ENCODE assay signal across 8 mouse cellular contexts in genomic region chr19:6126789-6127580, GRCm38 (mm10). TPM values are rescaled to one million over a fixed set of nuclear protein-coding genes. Genes with fewer than 3 reads are reported as not detected.
DNase-seq lines count a peak whose midpoint lies in the region; ATAC-seq lines count a peak whose summit lies in the region.

No protein-coding gene starts in this region.

- peak overlapping the region; percentile 61 for H3K9ac ChIP-seq in heart, embryonic 11.5 days (ENCODE audit: low read depth, low read length)
- no peak overlapping the region for H3K9ac ChIP-seq in forebrain, embryonic 15.5 days (replicated peaks)
- peak overlapping the region; percentile 82 for H3K9ac ChIP-seq in liver, embryonic 16.5 days (ENCODE audit: low read depth, low read length)

- no peaks in the 10 kb centered on the region for H3K36me3 ChIP-seq in heart, embryonic 11.5 days (ENCODE audit: control insufficient read depth, insufficient read depth, low read length)
- no peaks in the 10 kb centered on the region for H3K36me3 ChIP-seq in forebrain, embryonic 15.5 days
- no peaks in the 10 kb centered on the region for H3K36me3 ChIP-seq in liver, embryonic 16.5 days (ENCODE audit: control insufficient read depth, insufficient read depth)

- H3K9me3 ChIP-seq in heart, embryonic 11.5 days (replicated peaks; ENCODE audit: control insufficient read depth, low read length), result no peaks in the 10 kb centered on the region
- H3K9me3 ChIP-seq in forebrain, embryonic 15.5 days, result no peaks in the 10 kb centered on the region
- H3K9me3 ChIP-seq in liver, embryonic 16.5 days (replicated peaks; ENCODE audit: control insufficient read depth, low read length), result no peaks in the 10 kb centered on the region

- H3K4me2 ChIP-seq in heart, embryonic 11.5 days, result peak overlapping the region; percentile 52
- peak overlapping the region; percentile 51 for H3K4me2 ChIP-seq in forebrain, embryonic 15.5 days (replicated peaks)
- peak overlapping the region; percentile 70 for H3K4me2 ChIP-seq in liver, embryonic 16.5 days (ENCODE audit: low read depth, low read length)

- WGBS in heart, embryonic 11.5 days (ENCODE audit: insufficient replicate concordance), result 69% methylated on average over 10 of the region's 10 CpGs
- WGBS in forebrain, embryonic 15.5 days, result 76% methylated on average over 10 of the region's 10 CpGs
- 57% methylated on average over 10 of the region's 10 CpGs for WGBS in liver, embryonic 16.5 days (ENCODE audit: insufficient replicate concordance)

- peaks cover under 1% of the 10 kb centered on the region; the same call in 1 of the 2 replicates for H3K4me1 ChIP-seq in heart, embryonic 11.5 days (ENCODE audit: control insufficient read depth, insufficient read depth, low read length)
- peaks cover 10% of the 10 kb centered on the region; the same call in 1 of the 2 replicates for H3K4me1 ChIP-seq in forebrain, embryonic 15.5 days
- H3K4me1 ChIP-seq in liver, embryonic 16.5 days (ENCODE audit: control insufficient read depth, low read depth, low read length), result peaks cover 49% of the 10 kb centered on the region

- no peaks in the 10 kb centered on the region for H3K27me3 ChIP-seq in heart, embryonic 11.5 days (ENCODE audit: control insufficient read depth, insufficient read depth, low read length)
- H3K27me3 ChIP-seq in forebrain, embryonic 15.5 days, result no peaks in the 10 kb centered on the region
- H3K27me3 ChIP-seq in liver, embryonic 16.5 days (ENCODE audit: control insufficient read depth, insufficient read depth, low read depth, low read length), result no peaks in the 10 kb centered on the region

- no peak for ATAC-seq in heart, embryonic 11.5 days (replicated peaks; ENCODE audit: insufficient number of reproducible peaks, low FRiP score, low TSS enrichment)
- no peak for ATAC-seq in forebrain, embryonic 15.5 days (replicated peaks)
- no peak for ATAC-seq in liver, embryonic 16.5 days (ENCODE audit: low read depth)

- intact Hi-C loops in heart, postnatal 14 days (cut with DNase I), result loop anchor here (5.0 kb wide), 2 partner anchors 80 to 205 kb away; partner anchors contain the start of genes Men1 and Syvn1

- peak overlapping the region; percentile 52 for H3K27ac ChIP-seq in heart, embryonic 11.5 days (ENCODE audit: low read depth, low read length)
- H3K27ac ChIP-seq in forebrain, embryonic 15.5 days (replicated peaks), result peak overlapping the region; percentile 85; the same call in 1 of the 2 replicates
- peak overlapping the region; percentile 97 for H3K27ac ChIP-seq in liver, embryonic 16.5 days (ENCODE audit: low read length)

- DNase-seq in heart, postnatal 14 days, result no peak
- DNase-seq in A20 (ENCODE audit: low read depth, low spot score), result peak; percentile 51
- DNase-seq in adrenal gland, postnatal 36 days, result no peak
- DNase-seq in left cerebral cortex, adult 11 months (ENCODE audit: low spot score), result no peak
- no peak for DNase-seq in thymus, postnatal 0 days (ENCODE audit: low spot score)

- peak overlapping the region; percentile 40 for H3K4me3 ChIP-seq in heart, embryonic 11.5 days (ENCODE audit: low read depth, low read length)
- peak overlapping the region; percentile 49 for H3K4me3 ChIP-seq in forebrain, embryonic 15.5 days
- H3K4me3 ChIP-seq in liver, embryonic 16.5 days (ENCODE audit: low read depth, low read length), result peak overlapping the region; percentile 73

RNA-seq across cellular contexts. Expression of gene Snx15, which starts 1.1 kb away (rescaled TPM):
- 22.6 and 25.5 TPM in 2 replicates for polyA plus RNA-seq in heart, embryonic 11.5 days (2014; fragmentation: Nextera tagmentation; extraction: Ambion mirVana)
- 10 to 100 TPM; 12.2 to 14.7 TPM for total RNA-seq in heart, postnatal 14 days (2021)
- 43.1 and 45.6 TPM in 2 replicates for polyA plus RNA-seq in forebrain, embryonic 15.5 days (2015; fragmentation: Nextera tagmentation; extraction: Ambion mirVana)
- polyA plus RNA-seq in liver, embryonic 16.5 days (2015; fragmentation: Nextera tagmentation; extraction: Ambion mirVana), result 54.8 and 61.2 TPM in 2 replicates
- total RNA-seq in adrenal gland, postnatal 36 days (2021), result 10 to 100 TPM; 29.0 to 29.2 TPM
- 31.2 and 34.8 TPM in 2 replicates for polyA plus RNA-seq in thymus, postnatal 0 days (2015; fragmentation: Nextera tagmentation; extraction: Ambion mirVana)

RNA-seq across cellular contexts. Expression of gene Sac3d1, which starts 8.5 kb away (rescaled TPM):
- 38.1 and 41.0 TPM in 2 replicates for polyA plus RNA-seq in heart, embryonic 11.5 days (2014; fragmentation: Nextera tagmentation; extraction: Ambion mirVana)
- 1 to 10 TPM; 9.4 to 9.7 TPM for total RNA-seq in heart, postnatal 14 days (2021)
- 53.5 and 56.5 TPM in 2 replicates for polyA plus RNA-seq in forebrain, embryonic 15.5 days (2015; fragmentation: Nextera tagmentation; extraction: Ambion mirVana)
- 16.5 and 16.8 TPM in 2 replicates for polyA plus RNA-seq in liver, embryonic 16.5 days (2015; fragmentation: Nextera tagmentation; extraction: Ambion mirVana)
- 10 to 100 TPM; 15.4 to 17.7 TPM for total RNA-seq in adrenal gland, postnatal 36 days (2021)
- 46.4 and 48.5 TPM in 2 replicates for polyA plus RNA-seq in thymus, postnatal 0 days (2015; fragmentation: Nextera tagmentation; extraction: Ambion mirVana)

RNA-seq across cellular contexts. Expression of gene Batf2, which starts 13.8 kb away (rescaled TPM):
- polyA plus RNA-seq in heart, embryonic 11.5 days (2014; fragmentation: Nextera tagmentation; extraction: Ambion mirVana), result not detected in 2 replicates
- under 1 TPM; 0.46 to 0.88 TPM for total RNA-seq in heart, postnatal 14 days (2021)
- 0.13 TPM in 1 of 2 replicates, not detected in the other for polyA plus RNA-seq in forebrain, embryonic 15.5 days (2015; fragmentation: Nextera tagmentation; extraction: Ambion mirVana)
- 0.09 and 0.66 TPM in 2 replicates for polyA plus RNA-seq in liver, embryonic 16.5 days (2015; fragmentation: Nextera tagmentation; extraction: Ambion mirVana)
- total RNA-seq in adrenal gland, postnatal 36 days (2021), result 1 to 10 TPM; 1.2 to 2.0 TPM
- 0.48 and 0.57 TPM in 2 replicates for polyA plus RNA-seq in thymus, postnatal 0 days (2015; fragmentation: Nextera tagmentation; extraction: Ambion mirVana)

RNA-seq across cellular contexts. Expression of gene Arl2, which starts 14.4 kb away (rescaled TPM):
- polyA plus RNA-seq in heart, embryonic 11.5 days (2014; fragmentation: Nextera tagmentation; extraction: Ambion mirVana), result 61.8 and 73.8 TPM in 2 replicates
- 10 to 100 TPM; 54.8 to 58.4 TPM for total RNA-seq in heart, postnatal 14 days (2021)
- 84.4 and 90.1 TPM in 2 replicates for polyA plus RNA-seq in forebrain, embryonic 15.5 days (2015; fragmentation: Nextera tagmentation; extraction: Ambion mirVana)
- 23.5 and 25.1 TPM in 2 replicates for polyA plus RNA-seq in liver, embryonic 16.5 days (2015; fragmentation: Nextera tagmentation; extraction: Ambion mirVana)
- total RNA-seq in adrenal gland, postnatal 36 days (2021), result 10 to 100 TPM; 80.5 to 81.7 TPM
- polyA plus RNA-seq in thymus, postnatal 0 days (2015; fragmentation: Nextera tagmentation; extraction: Ambion mirVana), result 57.2 and 57.4 TPM in 2 replicates

RNA-seq across cellular contexts. Expression of gene Naaladl1, which starts 21.4 kb away (rescaled TPM):
- 0.23 and 0.40 TPM in 2 replicates for polyA plus RNA-seq in heart, embryonic 11.5 days (2014; fragmentation: Nextera tagmentation; extraction: Ambion mirVana)
- not detected for total RNA-seq in heart, postnatal 14 days (2021)
- polyA plus RNA-seq in forebrain, embryonic 15.5 days (2015; fragmentation: Nextera tagmentation; extraction: Ambion mirVana), result 0.33 and 0.53 TPM in 2 replicates
- polyA plus RNA-seq in liver, embryonic 16.5 days (2015; fragmentation: Nextera tagmentation; extraction: Ambion mirVana), result 2.5 TPM in 2 replicates
- under 1 TPM in 1 of 2 experiments, not detected in 1; 0.10 TPM for total RNA-seq in adrenal gland, postnatal 36 days (2021)
- polyA plus RNA-seq in thymus, postnatal 0 days (2015; fragmentation: Nextera tagmentation; extraction: Ambion mirVana), result 0.06 and 0.10 TPM in 2 replicates
